Mouse (Mus musculus) neural tube, embryonic 11.5 days (tissue): ENCODE data around the gene Kmt2b. TPM values are rescaled to one million over a fixed set of nuclear protein-coding genes. Genes with fewer than 3 reads are reported as not detected.

Source experiments
- ATAC-seq: fragments of 200-750 bp; cut with Nextera tagmentation; 2 replicates; pipeline ENCODE4 v1.8.0; 2017; ENCODE audit warnings: moderate number of reproducible peaks, mild to moderate bottlenecking, moderate TSS enrichment, moderate library complexity; ENCODE audit not compliant: insufficient read depth, low FRiP score, low TSS enrichment
- DNase-seq: peaks from one replicate; pipeline ENCODE4 v3.0.0-alpha.2; 2015; ENCODE audit warnings: low spot score
- H3K27ac ChIP-seq: fragments of 300-500 bp; sonication (generic); 2 replicates; pipeline ENCODE4 v1.5.1; 2014; ENCODE audit warnings: low read depth, mild to moderate bottlenecking, low read length
- H3K27me3 ChIP-seq: fragments of 300-500 bp; sonication (generic); 2 replicates; pipeline ENCODE4 v1.6.1; 2014; ENCODE audit warnings: mild to moderate bottlenecking, low read length, mixed read lengths; ENCODE audit not compliant: control insufficient read depth, insufficient read depth
- H3K36me3 ChIP-seq: fragments of 300-500 bp; sonication (generic); 2 replicates; pipeline ENCODE4 v1.6.1; 2014; ENCODE audit warnings: mild to moderate bottlenecking, low read length, moderate library complexity, mixed read lengths; ENCODE audit not compliant: control insufficient read depth, insufficient read depth
- H3K4me1 ChIP-seq: fragments of 300-500 bp; sonication (generic); 2 replicates; pipeline ENCODE4 v1.6.1; 2014; ENCODE audit warnings: low read length, mixed read lengths; ENCODE audit not compliant: control insufficient read depth, insufficient read depth
- H3K4me2 ChIP-seq: fragments of 300-500 bp; sonication (generic); 2 replicates; pipeline ENCODE4 v1.6.1; 2014; ENCODE audit warnings: low read depth, mild to moderate bottlenecking, moderate library complexity
- H3K4me3 ChIP-seq: fragments of 300-500 bp; sonication (generic); 2 replicates; pipeline ENCODE4 v1.5.1; 2014; ENCODE audit warnings: low read depth, low read length
- H3K9ac ChIP-seq: fragments of 300-500 bp; sonication (generic); 2 replicates; pipeline ENCODE4 v1.6.1; 2014; ENCODE audit warnings: mild to moderate bottlenecking, low read length
- H3K9me3 ChIP-seq: fragments of 300-500 bp; sonication (generic); 2 replicates; pipeline ENCODE4 v1.6.1; 2016; ENCODE audit warnings: low read length; ENCODE audit not compliant: control insufficient read depth
- WGBS: fragments of 180-500 bp; shearing (Covaris S2); extraction: QIAGEN DNeasy Blood & Tissue Kit; methylation state at CpG from one replicate; pipeline ENCODE4 v1.1.7; 2014; 5-methylcytosine and 5-hydroxymethylcytosine counted together
- polyA plus RNA-seq: library from polyadenylated mRNA; unstranded; fragments of >200 nt; fragmentation: Nextera tagmentation; extraction: Ambion mirVana; gene quantifications from 2 replicates; pipeline ENCODE4 v1.2.1, GENCODE M21; 2014

The Kmt2b gene
- 11.5 and 11.9 TPM in 2 replicates for polyA plus RNA-seq

- Histone ChIP-seq H3K4me1 (peaks cover 13% of the 10 kb centered on the region), H3K27me3 (no peaks in the 10 kb centered on the region), H3K4me2 (peak within 1 kb of the TSS; percentile 90), H3K27ac (peak within 1 kb of the TSS; percentile 84), H3K9ac (peak within 1 kb of the TSS; percentile 91), H3K36me3 (peaks cover 15% of the 10 kb centered on the region; the same call in 1 of the 2 replicates), H3K4me3 (peak within 1 kb of the TSS; percentile 73), H3K9me3 (no peaks in the 10 kb centered on the region)
- ATAC-seq (peak; percentile 96), DNase-seq (peak; percentile 98)
- WGBS: under 1% methylated on average over 42 of the region's 68 CpGs
Observed at GRCm38 (mm10) chr7:30588676-30589434, at the start of gene Kmt2b. Gene Kmt2b (minus strand): TSS chr7:30588726.

GRCm38 (mm10) chr7:30636395-30636794, 47.9 kb upstream of the Kmt2b start:
- H3K9ac ChIP-seq: no peak overlapping the region
- no peak overlapping the region for H3K27ac ChIP-seq
- peaks cover 4% of the 10 kb centered on the region; the same call in 1 of the 2 replicates for H3K36me3 ChIP-seq
- no peaks in the 10 kb centered on the region for H3K4me1 ChIP-seq
- DNase-seq (no peak), ATAC-seq (no peak)
- no peak overlapping the region for H3K4me2 ChIP-seq
- H3K9me3 ChIP-seq: no peaks in the 10 kb centered on the region
- no peak overlapping the region for H3K4me3 ChIP-seq
- H3K27me3 ChIP-seq: peaks cover 47% of the 10 kb centered on the region
- WGBS: 26% methylated on average over 11 of the region's 11 CpGs

GRCm38 (mm10) chr7:30635752-30636151, 47.2 kb upstream of the Kmt2b start, which contains the start of gene Etv2:
Gene Etv2 (minus strand): TSS chr7:30635852.
- Histone ChIP-seq H3K9ac (no peak within 1 kb of the TSS; the same call in 1 of the 2 replicates), H3K4me2 (peak within 1 kb of the TSS; percentile 20; the same call in 1 of the 2 replicates), H3K27ac (no peak within 1 kb of the TSS), H3K4me3 (peak within 1 kb of the TSS; percentile 13; the same call in 1 of the 2 replicates), H3K27me3 (peaks cover 47% of the 10 kb centered on the region), H3K4me1 (no peaks in the 10 kb centered on the region), H3K36me3 (peaks cover 4% of the 10 kb centered on the region; the same call in 1 of the 2 replicates), H3K9me3 (no peaks in the 10 kb centered on the region)
- ATAC-seq (no peak), DNase-seq (no peak)
- 3% methylated on average over 5 of the region's 5 CpGs for WGBS

- no peaks in the 10 kb centered on the region for H3K4me1 ChIP-seq
- 0 out of 2 replicates have a peak, but pooled peaks have one; percentile 23 for ATAC-seq
- H3K4me3 ChIP-seq: peak overlapping the region; percentile 13; the same call in 1 of the 2 replicates
- H3K4me2 ChIP-seq: peak overlapping the region; percentile 20; the same call in 1 of the 2 replicates
- no peaks in the 10 kb centered on the region for H3K36me3 ChIP-seq
- 1% methylated on average over 20 of the region's 20 CpGs for WGBS
- no peak overlapping the region for H3K27ac ChIP-seq
- no peak overlapping the region for H3K9ac ChIP-seq
- peaks cover 47% of the 10 kb centered on the region for H3K27me3 ChIP-seq
- no peaks in the 10 kb centered on the region for H3K9me3 ChIP-seq
- peak; percentile 76 for DNase-seq
Observed at GRCm38 (mm10) chr7:30634621-30635020, 46.1 kb upstream of the Kmt2b start.

- WGBS: 3% methylated on average over 27 of the region's 27 CpGs
- Histone ChIP-seq H3K27me3 (peaks cover 47% of the 10 kb centered on the region), H3K4me1 (no peaks in the 10 kb centered on the region), H3K36me3 (no peaks in the 10 kb centered on the region), H3K27ac (no peak overlapping the region), H3K9me3 (no peaks in the 10 kb centered on the region), H3K4me2 (no peak overlapping the region), H3K9ac (no peak overlapping the region), H3K4me3 (no peak overlapping the region)
- DNase-seq: no peak
- ATAC-seq: no peak
Observed at GRCm38 (mm10) chr7:30633762-30634412, 45.4 kb upstream of the Kmt2b start.

GRCm38 (mm10) chr7:30629013-30629412, 40.5 kb upstream of the Kmt2b start:
- no peaks in the 10 kb centered on the region for H3K9me3 ChIP-seq
- DNase-seq (no peak), ATAC-seq (no peak)
- no peak overlapping the region for H3K4me3 ChIP-seq
- H3K27ac ChIP-seq: no peak overlapping the region
- peaks cover 23% of the 10 kb centered on the region for H3K27me3 ChIP-seq
- peaks cover 4% of the 10 kb centered on the region; the same call in 1 of the 2 replicates for H3K4me1 ChIP-seq
- no peaks in the 10 kb centered on the region for H3K36me3 ChIP-seq
- H3K4me2 ChIP-seq: no peak overlapping the region
- H3K9ac ChIP-seq: no peak overlapping the region

- Histone ChIP-seq H3K9ac (no peak overlapping the region), H3K27me3 (no peaks in the 10 kb centered on the region), H3K36me3 (peaks cover 8% of the 10 kb centered on the region), H3K4me2 (no peak overlapping the region), H3K4me1 (peaks cover 4% of the 10 kb centered on the region; the same call in 1 of the 2 replicates), H3K27ac (no peak overlapping the region), H3K9me3 (no peaks in the 10 kb centered on the region), H3K4me3 (no peak overlapping the region)
- ATAC-seq: no peak
- 79% methylated on average over 5 of the region's 5 CpGs for WGBS
- no peak for DNase-seq
Observed at GRCm38 (mm10) chr7:30626647-30627046, 38.1 kb upstream of the Kmt2b start.

GRCm38 (mm10) chr7:30625530-30626384, 37.2 kb upstream of the Kmt2b start, which contains the start of gene Cox6b1:
Gene Cox6b1 (minus strand): TSS chr7:30626151.
- 1% methylated on average over 44 of the region's 44 CpGs for WGBS
- Histone ChIP-seq H3K9ac (peak within 1 kb of the TSS; percentile 75), H3K4me1 (peaks cover 4% of the 10 kb centered on the region; the same call in 1 of the 2 replicates), H3K36me3 (peaks cover 11% of the 10 kb centered on the region), H3K4me2 (peak within 1 kb of the TSS; percentile 67), H3K27me3 (no peaks in the 10 kb centered on the region), H3K4me3 (peak within 1 kb of the TSS; percentile 77), H3K9me3 (no peaks in the 10 kb centered on the region), H3K27ac (no peak within 1 kb of the TSS)
- ATAC-seq (peak; percentile 81), DNase-seq (peak; percentile 93)
